Mouse (Mus musculus) spleen, postnatal 14 days (tissue): Measurements from ENCODE around the gene Gm3383.
"Not testable (repeated sequence)": the region's sequence is repeated elsewhere in the genome, so short reads cannot be mapped to it uniquely, and the experiment has no call there.

Source experiments
- DNase-seq, 2 experiments: peaks; one replicate each; pipeline ENCODE4 v3.0.0; 2021 to 2022; ENCODE audit warnings: low spot score in 2 of 2

Gene Gm3383

DNA sequence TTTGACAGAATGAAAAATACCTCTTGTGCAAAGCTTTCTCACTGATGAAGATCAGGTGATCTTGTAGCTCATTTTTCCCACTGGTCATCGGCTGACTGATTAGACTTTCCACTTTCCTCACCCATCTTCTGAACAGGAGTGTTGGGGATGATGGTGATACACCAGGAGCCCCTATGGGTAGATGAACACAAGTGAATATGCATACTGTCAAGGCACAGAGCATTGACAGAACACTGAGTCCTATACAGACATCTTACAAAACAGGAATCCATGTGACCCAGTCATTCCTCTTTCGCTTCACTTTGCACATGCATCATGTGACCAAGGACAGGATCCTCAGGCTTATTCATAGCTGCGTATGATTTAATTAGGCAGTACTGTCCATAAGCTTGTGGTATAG is at the start of gene Gm3383:
Gene Gm3383, minus strand, starts transcription at position 101 of the 400 bp plus-strand sequence.
- not testable (repeated sequence) for DNase-seq

DNA sequence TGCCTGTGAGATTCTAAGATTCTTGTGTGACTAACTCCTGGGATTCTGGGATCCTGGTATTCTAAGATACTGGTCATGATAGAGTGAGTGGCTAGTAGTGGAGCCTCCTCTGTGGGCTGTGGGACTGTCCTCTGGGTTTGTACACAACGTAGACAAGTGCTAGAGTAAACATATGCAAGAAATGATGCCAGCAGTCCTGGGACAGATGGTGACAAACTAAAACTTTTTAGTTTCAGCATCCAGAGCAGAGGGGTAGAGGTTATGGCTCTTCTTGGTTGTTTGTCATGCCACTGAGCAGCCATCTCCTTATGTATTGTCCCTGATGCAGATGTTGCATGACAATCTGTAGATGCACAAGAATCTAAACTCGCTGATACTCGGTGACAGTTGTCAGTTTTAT is 48.1 kb upstream of the Gm3383 start:
- DNase-seq: not testable (repeated sequence)

DNA sequence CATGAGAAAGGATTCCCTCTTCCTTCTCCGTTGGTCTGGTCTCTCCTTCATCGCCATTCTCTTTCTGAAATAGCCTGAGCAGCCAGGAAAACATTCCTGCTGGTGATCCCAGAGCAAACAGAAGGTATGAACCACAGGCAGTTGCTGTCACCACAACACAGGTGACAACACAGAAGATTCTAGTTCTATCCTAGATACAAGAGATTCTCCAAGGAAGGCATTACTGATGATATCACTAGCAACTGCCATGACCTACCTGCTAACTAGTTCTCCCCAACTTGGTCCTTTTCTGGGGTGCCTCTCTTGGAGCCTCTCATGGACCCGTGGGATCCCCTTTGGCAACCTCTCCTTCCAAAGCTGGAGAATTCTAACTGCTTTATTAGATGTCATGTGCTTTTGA is 22.4 kb upstream of the Gm3383 start, which contains the start of gene Gm3424:
Gene Gm3424, minus strand, starts transcription at position 101 of the 400 bp plus-strand sequence.
- not testable (repeated sequence) for DNase-seq

DNA sequence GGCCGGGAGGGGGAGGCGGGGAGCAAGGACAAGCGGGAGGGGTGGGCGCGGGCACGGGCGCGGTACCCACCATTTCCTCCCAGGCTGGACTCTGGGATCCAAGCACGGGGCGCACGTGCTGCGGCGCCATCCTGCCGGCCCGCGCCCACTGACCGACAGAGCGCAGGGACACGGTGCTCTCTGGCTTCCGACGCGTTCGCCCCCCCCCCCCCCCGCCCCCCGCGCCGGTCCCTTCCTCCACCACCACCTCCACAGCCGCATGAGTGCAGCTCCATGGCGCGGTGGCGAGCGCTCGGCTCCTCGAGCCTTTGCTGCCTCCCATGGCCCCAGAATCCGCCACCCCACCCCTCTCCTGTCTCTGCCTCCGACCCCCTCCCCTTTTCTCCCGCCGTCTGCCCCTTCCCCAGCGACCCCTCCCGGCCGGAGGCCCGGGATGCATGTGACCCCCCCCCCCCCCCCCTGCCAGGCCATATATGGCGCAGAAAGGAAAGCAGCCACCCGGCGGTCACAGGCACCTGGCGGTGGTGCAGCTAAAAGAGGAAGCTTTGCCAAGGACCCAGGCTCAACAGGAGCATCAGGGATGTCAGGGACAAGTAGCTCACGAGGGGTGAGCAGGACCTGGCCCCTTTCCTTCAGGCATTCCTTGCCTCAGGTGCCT is 5.0 kb upstream of the Gm3383 start:
- not testable (repeated sequence) for DNase-seq

DNA sequence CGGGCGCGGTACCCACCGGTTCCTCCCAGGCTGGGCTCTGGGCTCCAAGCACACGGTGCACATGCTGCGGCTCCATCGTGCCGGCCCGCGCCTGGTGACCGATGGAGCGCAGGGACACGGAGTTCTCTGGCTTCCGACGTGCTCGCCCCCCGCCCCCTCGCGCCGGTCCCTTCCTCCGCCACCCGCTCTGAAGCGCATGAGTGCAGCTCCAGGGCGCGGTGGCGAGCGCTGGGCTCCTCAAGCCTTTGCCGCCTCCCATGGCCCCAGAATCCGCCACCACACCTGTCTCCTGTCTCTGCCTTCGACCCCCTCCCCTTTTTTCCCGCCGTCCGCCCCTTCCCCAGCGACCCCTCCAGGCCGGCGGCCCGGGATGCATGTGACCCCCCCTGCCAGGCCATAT is 66.3 kb downstream of the Gm3383 start, which contains the start of gene Gm3373:
Gene Gm3373, minus strand, starts transcription at position 101 of the 400 bp plus-strand sequence.
- not testable (repeated sequence) for DNase-seq

DNA sequence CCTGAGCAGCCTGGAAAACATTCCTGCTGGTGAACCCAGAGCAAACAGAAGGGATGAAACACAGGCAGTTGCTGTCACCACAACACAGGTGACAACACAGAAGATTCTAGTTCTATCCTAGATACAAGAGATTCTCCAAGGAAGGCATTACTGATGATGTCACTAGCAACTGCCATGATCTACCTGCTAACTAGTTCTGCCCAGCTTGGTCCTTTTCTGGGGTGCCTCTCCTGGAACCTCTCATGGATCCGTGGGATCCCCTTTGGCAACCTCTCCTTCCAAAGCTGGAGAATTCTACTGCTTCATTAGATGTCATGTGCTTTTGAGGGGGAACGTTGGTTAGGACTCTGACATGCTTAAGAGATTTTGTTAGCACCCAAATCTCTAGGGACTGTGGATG is 120.4 kb downstream of the Gm3383 start, which contains the start of gene Gm9603:
Gene Gm9603, minus strand, starts transcription at position 101 of the 400 bp plus-strand sequence.
- DNase-seq: not testable (repeated sequence)

DNA sequence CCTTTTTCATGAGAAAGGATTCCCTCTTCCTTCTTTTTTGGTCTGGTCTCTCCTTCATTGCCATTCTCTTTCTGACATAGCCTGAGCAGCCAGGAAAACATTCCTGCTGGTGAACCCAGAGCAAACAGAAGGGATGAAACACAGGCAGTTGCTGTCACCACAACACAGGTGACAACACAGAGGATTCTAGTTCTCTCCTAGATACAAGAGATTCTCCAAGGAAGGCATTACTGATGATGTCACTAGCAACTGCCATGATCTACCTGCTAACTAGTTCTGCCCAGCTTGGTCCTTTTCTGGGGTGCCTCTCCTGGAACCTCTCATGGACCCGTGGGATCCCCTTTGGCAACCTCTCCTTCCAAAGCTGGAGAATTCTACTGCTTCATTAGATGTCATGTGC is 174.9 kb downstream of the Gm3383 start, which contains the start of gene Gm8265:
Gene Gm8265, minus strand, starts transcription at position 101 of the 400 bp plus-strand sequence.
- DNase-seq: not testable (repeated sequence)
